Mouse (Mus musculus): ENCODE data around the gene 9330182L06Rik.

Gene 9330182L06Rik

DNA sequence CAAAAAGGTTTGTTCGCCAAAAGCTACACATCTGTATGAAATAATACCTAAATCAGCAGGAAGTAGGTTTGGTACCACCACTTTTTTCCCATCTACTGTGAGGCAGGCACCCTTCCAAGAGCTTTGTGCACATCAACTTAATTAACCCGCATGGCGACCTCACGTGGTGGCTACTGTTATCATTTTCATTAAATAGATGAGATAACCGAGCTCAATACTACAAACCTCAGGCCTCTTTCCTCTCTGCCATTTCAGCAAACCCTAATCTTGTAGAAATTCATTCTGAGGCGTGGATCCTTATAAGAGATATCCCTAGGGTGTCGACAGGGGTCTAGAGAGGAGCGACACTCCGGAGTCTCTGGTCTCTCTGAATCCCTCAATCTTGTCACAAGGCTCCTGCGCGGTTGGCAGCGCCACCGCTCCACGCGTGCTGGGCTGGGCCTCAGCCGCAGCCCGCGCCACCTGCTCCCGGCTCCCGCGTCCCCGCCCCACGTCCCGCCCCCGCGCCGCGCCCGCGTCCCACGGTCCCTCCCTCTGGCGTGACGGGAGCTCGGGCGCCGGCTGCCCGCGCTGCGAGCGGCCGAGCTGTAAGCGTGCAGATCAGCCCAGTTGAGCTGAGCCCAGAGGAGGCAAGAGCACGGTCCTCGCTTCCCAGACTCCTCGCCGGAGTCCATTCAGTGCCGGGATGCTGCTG is at the start of gene 9330182L06Rik:
TSS of gene 9330182L06Rik (plus strand) at position 533 of the 694 bp plus-strand sequence.
- DNase-seq (ENCODE audit: extremely low read depth, low read depth, low spot score) = no peak

DNA sequence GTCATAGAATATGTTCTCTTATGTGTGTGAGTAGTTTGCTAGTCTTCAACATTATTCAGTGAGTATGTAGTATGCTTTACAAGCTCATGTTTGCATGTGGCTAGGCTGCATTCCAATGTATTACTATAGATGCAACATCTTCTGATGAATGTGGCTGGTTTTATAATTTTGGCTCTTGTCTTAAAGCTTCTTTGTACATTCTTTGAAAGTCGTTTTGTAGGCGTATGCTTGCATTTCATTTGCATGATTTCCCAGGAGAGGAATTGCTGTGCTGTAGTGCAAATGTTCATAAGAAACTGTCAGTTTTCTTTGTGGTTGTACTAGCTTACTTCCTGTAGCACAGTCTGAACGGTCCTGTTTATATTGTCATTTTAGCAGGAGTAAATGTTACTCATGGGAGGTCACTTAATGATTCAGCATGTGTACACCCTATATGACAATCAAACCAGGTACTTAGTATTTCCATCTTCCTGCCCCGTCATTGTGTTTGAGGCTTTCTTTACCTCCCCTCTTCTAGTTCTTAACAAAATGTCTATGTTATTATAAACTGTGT is 38.4 kb upstream of the 9330182L06Rik start:
- no peak for DNase-seq (ENCODE audit: extremely low read depth, low read depth, low spot score)

DNA sequence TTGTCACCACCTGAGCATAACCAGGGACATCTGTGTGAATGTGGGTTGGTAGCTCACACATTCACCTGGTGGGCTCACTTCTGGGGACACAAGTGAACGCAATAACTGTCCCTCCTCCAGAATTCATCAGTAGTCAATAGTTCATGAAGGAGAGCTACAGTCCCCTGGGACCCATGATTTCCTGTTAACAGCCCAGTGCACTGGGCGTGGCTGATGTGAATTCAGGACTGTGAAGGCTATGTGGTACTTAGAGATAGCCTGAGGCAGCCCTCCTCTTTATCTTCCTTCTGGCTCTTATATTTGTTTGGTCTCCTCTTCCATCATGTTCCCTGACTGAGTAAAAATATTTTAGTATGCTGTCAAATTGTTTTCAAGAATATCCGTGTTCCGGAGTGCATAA is 1.6 kb upstream of the 9330182L06Rik start:
- DNase-seq (ENCODE audit: extremely low read depth, low read depth, low spot score) = no peak

DNA sequence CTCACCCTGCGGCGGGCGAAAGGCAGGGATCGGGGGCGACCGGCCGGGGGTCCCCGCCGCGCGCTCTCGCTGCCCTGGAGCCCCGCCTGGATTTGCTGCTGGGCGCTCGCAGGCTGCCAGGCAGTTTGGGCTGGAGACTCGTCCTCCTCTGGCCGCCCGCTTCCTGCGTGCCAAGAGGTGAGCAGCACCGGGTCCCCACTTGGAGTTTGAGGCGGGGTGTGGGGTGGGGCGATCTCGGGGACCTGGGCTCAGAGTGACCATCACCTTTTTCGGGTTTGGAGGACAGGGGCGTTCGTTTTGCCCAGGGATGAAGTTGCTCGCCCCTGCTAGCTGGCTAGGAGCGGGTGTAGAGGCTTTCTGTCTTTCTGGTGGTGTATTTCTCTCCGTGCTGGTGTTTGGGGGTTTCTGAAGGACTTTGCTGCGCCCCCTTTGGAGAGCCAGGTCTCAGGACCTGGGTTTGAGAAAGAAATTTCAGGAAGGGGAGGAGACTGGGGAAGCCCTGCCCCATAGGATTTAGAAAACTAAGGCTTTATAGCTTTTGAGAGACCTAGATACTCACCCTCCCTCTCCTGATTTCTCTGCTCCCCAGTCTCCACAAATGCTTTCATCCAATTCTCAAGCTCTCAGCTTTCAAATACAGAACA is 484 bp downstream of the 9330182L06Rik start:
- DNase-seq (ENCODE audit: extremely low read depth, low read depth, low spot score) = no peak

DNA sequence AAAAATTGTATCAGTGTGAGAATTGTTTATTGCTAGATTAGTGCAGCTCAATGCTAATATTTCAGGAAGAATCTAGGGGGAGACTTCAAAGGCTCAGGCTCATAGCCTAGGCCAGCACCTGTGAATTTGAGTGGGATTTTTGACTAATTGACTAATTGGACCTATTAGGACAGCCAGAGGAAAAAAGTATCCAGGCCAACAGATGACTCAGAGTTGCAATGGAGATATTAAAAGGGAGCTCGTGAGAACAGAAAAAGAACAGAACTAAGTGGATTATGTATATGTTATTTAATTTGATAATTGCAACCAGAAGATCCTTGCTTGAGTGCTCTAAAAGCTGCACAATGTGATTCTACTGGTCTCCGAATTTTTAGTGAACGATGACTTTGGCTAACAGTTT is 3.7 kb downstream of the 9330182L06Rik start:
- no peak for DNase-seq (ENCODE audit: extremely low read depth, low read depth, low spot score)

DNA sequence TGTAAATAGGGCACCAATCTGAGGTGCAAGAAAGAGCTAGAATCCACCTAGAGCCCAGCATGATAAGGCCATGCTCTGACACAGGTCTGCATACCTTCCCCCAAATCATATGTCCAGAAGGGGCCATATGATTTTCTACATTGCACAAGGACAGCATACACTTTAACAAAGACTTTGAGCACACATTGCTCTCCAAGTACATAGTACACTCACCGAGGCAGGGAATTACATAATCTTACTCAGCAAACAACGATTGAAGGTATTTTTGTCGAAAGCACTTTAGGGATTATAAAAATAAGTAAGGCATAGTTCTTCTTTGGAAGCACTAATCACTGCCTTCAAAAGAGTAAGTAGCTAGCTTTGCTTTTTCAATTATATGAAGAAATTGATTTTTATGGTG is 7.1 kb downstream of the 9330182L06Rik start:
- no peak for DNase-seq (ENCODE audit: extremely low read depth, low read depth, low spot score)

DNA sequence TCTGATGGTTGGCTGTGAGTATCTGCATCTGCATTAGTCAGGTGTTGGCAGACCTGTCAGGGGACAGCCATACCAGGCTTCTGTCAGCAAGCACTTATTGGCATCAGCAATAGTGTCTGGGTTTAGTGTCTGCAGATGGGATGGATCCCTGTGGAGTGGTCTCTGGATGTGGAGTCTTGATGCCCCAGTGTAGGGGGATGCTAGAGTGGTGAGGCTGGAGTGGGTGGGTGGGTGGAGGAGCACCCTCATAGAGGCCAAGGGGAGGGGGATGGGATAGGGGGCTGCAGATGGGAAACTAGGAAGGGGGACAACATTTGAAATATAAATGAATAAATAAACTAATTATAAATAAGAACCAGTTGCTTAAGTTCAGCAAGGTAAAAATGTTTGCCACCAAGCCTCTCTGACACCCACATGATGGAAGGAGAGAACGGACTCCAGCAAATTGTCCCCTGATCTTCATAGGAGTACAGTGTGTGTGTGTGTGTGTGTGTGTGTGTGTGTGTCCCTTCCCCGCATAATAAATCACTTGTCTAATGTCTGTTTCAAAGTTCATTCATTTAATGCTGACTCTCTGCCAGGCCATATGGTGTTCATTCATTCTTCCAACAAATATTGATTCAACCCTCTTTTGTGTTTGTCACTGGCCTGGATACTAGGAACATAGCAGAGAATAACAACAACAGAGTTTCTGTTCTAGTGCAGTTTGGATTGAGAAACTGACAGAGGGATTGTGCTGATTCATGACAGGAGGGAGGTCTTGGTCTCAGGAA is 30.0 kb downstream of the 9330182L06Rik start:
- DNase-seq (ENCODE audit: extremely low read depth, low read depth, low spot score) = no peak

DNA sequence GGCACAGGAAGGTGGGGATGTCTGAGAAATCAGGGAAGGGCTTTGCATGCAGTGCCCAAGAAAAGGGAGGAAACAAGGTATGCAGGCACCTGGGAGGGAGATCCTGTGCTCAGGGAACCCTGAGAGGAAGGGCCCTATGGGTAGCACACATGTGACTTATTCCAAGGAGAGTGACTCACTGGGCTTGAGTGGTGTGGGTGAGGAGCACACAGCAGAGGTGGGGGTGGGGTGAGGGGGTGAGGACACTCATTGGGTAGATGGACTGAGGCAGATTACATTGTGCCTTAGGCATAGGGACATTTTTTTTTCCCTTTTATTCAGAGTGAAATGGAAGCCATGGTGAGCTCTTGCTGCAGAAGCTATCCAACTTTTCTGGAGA is 30.6 kb downstream of the 9330182L06Rik start:
- no peak for DNase-seq (ENCODE audit: extremely low read depth, low read depth, low spot score)

DNA sequence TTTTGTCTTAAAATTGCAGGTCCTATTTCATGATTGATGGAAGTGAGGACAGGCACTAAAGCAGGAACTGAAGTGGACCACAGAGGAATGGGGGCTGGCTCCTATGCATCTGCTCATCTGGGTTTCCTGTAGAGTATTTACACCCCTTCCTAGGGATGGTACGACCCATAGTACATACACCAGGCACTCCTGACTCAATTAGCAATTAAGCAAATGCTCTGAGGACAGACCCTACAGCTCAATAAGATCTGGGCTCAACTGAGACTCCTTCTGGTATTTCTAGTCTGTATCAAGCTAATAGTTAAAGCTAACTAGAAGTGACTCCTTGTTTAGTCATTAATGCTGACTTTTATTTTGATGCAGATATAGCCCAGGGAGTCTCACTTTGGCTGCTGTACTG is 60.9 kb downstream of the 9330182L06Rik start:
- no peak for DNase-seq (ENCODE audit: extremely low read depth, low read depth, low spot score)

DNA sequence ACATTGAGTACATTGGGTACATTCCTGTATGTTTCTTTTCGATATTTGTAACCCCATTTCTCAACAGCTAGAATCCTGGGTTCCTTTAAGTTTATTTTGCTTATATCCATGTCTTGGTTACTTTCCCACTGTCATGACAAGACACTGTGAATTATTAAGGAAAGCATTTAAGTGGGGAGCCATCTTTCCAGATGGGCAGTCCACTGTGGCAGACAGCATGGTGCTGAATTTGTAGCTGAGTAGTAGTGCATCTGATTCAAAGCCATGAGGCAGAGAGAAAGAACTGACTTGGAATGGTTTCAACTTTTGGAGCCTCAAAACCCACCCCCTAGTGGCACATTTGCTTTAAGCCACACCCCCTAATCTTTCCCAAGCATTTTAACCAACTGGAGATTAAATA is 61.6 kb downstream of the 9330182L06Rik start:
- no peak for DNase-seq (ENCODE audit: extremely low read depth, low read depth, low spot score)

DNA sequence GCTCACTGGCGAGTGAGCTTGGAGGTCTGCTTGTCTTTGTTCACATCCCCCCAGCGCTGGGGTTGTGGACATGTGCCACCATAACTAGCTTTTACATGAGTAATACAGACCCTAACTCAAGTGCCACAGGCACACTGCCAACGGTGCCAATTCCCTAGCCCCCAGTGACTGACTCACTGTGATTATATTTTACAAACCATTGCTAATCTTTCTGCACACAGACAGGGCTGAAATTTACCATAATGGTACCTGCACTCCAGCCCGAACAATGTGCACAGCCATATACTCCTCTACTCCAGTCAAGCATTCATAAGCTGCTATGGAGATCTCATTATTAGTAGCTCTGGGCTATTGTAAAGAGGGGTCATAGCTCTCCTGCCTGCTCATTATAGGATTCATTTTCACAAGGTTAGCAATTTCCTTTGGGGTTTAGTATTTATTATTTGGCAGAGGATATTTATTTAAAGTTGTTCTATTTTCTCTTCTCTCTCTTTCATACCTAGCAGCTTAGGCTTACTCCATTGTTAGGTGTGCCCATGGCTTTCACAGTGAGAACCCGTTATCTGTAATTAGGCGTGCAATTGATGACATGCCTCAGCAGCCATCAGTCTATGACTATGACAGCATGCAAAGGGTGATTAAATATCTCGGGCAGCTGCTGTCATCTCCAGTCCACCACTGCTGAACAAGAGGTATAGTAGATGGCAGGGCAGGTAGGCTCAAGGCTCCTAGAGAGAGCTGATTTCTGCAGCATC is 73.0 kb downstream of the 9330182L06Rik start:
- no peak for DNase-seq (ENCODE audit: extremely low read depth, low read depth, low spot score)

DNA sequence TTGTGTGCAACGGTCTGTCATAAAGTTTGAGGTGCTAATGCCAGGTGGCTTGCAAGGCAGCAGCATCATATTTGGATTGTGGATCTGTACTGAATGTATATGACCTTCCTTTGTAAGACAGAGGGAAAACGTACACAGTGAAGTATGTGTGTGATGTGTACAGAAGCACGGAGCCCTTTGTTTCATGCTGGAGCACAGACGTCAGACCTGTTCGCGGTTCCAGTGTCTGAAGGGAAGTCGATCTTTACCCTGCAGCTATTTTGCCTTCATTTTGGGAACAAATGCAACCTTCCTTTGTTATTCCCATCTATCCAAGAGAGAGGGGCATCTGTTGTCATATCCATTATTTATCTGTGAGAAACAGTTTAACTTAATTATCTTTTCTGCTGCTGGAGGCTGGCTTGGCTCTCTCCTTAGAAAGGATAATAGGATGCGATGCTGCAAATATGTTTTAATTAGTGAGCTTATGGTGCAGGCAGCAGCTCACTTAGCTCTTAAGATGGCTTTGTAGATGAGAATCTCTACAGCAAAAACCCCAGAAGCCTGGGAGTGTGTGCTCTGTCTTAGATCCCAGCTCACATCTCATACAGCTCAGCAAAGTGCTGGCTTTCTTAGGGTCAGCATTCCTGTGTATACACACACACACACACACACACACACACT is 73.7 kb downstream of the 9330182L06Rik start:
- no peak for DNase-seq (ENCODE audit: extremely low read depth, low read depth, low spot score)

DNA sequence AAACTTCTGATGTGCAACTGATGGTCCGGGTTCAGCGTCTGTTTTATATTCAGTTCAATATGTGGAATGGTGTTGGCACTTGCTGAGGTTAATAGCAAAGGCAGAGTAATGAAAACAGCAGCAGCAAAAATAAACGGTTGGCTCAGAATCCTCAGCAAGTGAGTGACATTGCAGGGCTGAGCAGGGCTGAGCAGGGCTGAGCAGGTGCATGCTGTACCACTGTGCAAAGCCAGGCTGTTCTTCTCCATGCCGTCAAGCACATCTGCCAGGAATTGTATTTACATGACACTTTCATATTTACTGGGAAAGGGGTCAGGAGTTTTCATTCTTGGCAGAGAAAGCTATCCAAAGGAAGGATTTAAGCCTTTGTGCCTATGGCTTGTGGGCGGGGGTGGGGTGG is 78.7 kb downstream of the 9330182L06Rik start:
- DNase-seq (ENCODE audit: extremely low read depth, low read depth, low spot score) = no peak

DNA sequence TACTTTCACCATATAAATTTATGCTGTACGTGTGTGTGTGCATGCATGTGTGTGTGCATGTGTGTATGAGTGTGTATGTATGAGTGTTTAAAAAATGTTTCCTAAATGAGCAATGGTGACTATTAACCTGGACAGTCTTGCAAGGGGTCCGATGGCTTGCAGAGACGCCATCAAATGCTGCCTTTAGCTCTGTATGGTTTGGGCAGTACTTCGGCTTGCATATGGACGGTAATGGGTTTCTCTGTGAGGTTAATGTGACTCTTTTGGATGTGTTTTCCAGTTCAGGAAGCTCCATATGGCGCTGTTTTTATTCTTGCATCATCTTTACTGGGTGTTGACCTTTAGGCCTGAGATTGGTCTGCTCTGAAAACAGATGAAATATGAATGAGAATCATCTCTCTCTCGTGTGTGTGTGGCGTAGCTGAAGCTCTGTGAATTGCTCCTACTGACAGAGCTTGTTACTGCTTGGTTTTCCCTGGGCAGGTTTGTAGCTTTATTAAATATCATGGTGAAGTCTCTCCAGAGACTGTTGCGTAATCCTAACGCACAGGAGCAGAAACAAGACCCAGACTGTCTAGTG is 79.2 kb downstream of the 9330182L06Rik start:
- DNase-seq (ENCODE audit: extremely low read depth, low read depth, low spot score) = no peak

DNA sequence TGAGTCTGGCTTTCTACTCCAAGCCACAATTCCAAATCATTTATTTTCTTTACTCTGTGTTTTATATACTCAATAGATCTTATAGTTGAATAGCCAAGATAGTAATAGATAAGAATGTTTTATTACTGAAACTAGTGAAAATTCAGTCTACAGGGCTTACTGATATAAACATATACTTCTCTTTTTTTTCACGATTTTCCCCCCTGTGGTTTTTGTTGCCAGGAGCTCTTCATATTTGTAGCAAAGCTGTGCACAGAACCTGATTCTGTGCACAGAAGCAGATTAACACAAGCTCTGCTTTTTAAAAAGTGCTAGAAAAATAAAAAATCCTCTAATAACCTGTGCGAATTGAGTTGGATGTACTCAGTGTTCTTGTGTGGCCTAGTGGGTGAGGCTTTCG is 79.7 kb downstream of the 9330182L06Rik start:
- no peak for DNase-seq (ENCODE audit: extremely low read depth, low read depth, low spot score)

DNA sequence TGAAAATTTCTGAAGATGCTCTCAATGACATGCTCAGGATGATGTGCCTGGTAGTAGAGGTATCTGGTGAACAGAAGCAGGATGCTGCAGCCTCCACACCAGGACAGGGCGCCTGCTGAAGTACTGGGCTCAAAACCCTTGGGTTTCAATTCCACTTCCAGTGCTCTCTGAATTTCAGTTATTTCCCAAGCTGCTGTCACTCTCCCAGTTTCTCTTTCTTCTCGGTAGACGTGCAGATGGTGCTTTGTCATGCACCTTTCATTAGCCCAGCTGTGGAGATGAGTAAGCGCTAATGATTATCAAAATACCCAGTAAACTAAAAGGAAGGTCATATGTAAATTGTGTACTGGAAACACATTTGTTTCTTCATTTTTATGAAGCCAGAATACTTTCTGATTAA is 80.6 kb downstream of the 9330182L06Rik start:
- DNase-seq (ENCODE audit: extremely low read depth, low read depth, low spot score) = no peak

DNA sequence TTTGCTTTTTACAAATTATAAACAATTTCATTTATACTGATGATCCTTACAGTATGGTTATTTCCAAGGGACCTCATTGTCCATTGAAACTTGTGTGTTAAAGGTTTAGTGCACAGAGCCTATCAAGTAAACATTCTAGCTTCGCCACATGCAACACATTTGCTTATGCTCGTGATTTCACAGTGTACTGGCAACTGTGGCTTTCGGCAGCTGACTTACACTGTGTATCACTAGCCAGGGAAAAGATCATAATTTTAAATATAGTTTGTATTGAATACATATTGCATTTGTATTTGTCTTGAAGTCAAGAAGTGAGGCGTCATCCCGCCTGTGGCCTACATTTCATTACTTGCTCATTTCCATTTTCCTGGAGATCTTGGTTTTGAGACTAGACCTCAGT is 86.2 kb downstream of the 9330182L06Rik start:
- DNase-seq (ENCODE audit: extremely low read depth, low read depth, low spot score) = no peak

DNA sequence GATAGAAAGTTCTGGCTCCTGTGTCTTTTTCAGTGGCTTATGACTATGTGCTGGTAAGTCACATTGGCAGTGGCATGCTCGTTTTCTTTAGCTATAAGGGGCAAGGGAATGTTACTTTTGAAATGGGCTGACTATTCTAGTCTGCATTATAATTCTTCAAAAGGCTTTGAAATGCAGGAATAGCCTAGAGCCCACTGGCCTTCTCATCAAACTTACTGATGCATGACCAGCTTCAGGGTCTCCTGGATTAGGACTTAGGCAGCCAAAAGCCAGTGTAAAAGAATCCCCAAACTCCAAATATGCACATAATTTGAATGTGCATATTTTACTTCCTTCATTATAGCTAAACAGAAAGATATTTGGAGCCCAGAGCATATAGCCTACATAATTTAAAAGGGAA is 86.7 kb downstream of the 9330182L06Rik start:
- DNase-seq (ENCODE audit: extremely low read depth, low read depth, low spot score) = no peak

DNA sequence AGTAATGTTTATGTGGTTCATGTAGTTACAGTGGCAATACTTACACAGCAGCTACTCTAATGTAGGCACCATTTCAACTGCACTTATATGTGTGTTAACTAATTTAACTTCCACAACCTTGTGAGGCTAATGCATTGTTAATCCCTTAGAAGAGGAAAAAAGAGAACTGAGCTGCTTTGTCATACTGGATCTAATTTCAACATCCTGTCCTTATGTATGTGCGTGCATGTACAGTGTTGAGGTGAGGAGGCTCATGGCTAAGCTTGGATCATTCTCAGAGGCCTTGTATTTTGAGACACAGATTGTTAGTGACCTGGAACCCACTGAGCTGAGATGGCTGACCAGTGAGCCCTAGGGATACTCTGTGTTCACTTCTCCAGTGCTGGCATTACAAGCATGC is 88.3 kb downstream of the 9330182L06Rik start:
- DNase-seq (ENCODE audit: extremely low read depth, low read depth, low spot score) = no peak

DNA sequence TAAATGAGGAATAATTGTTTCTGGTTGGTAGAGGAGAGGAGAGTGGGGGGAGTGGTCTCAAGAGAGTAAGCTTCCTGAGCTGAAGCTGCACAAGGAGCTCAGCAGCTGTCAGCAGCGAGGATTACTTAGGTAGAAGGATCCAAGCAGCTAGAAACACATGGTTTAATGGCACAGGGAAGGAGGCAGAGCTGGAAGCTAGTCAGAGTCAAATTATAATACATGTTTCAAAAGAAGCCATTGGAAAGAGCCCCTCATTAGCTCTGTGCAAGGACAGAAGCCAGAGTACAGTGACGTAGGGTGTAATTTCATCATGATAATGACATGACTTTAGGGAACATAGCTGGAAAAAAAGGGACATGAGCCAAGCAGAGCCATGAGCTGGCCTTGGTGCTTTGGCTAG is 92.2 kb downstream of the 9330182L06Rik start:
- no peak for DNase-seq (ENCODE audit: extremely low read depth, low read depth, low spot score)

Measured in fat pad, adult 2 months (tissue).